Mouse (Mus musculus) megakaryocyte-erythroid progenitor cell, adult 5-6 weeks (primary cell): ENCODE data around the gene Apbb2. TPM values are rescaled to one million over a fixed set of nuclear protein-coding genes. Genes with fewer than 3 reads are reported as not detected.
A peak's percentile ranks its signal among the peaks of the same experiment; 100 is the strongest.
"Not testable (repeated sequence)": the region's sequence is repeated elsewhere in the genome, so short reads cannot be mapped to it uniquely, and the experiment has no call there.

Source experiments
- ATAC-seq: replicated peaks from 2 replicates; pipeline ENCODE4 v1.8.0; 2016; ENCODE audit warnings: mild to moderate bottlenecking, inconsistent platforms; ENCODE audit not compliant: severe bottlenecking, poor library complexity, low FRiP score, low TSS enrichment
- total RNA-seq, 2 experiments: library from RNA; stranded (forward) in 1 of 2; stranded (reverse) in 1 of 2; fragments of 200-1000, 215-1000 nt in 1 of 2; fragments of >200 nt in 1 of 2; fragmentation: Nextera tagmentation in 1 of 2; gene quantifications; 2 replicates each; pipeline ENCODE4 v1.2.3; 2014 to 2017

The Apbb2 gene
- total RNA-seq, 2 experiments from 2014 or later = 2.4 TPM; not detected in 1

DNA sequence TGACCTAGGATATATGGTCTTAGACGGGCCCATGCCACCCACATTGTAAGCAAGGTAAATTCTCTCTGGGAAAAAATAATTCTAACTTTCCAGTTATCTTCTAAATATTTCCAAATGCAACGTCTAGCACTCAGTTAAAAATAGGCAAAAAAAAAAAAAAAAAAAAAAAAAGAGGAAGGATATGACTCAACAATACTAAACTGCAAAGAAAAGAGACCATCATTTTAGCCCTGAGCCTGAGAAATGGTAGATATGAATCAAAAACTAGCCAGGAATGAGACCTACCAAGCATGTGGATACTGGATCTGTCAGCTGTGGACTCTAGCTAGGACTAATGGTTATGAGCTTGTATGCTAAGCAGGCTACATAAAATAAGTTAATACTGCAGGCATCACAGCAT is 338.9 kb downstream of the Apbb2 start:
- ATAC-seq = no peak

DNA sequence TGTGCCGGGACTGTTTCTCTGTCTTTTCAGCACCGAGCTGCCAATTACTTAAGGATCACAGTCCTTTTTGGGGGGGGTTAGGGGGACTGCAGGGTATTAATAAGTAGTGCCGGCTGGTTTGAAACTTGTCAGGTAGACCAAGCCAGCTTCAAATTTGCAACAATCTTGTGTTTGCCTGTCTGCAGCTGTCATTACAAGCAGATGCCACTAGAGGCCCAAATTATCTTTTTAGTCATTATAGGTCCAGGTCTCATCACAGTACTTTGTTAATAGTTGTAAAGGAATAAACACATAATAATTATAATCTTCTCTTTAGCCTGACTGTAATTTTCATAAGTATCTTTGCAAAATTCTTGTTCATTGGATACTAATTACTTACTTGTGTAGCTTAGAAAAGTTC is 344.2 kb downstream of the Apbb2 start:
- ATAC-seq = 0 out of 2 replicates have a peak, but pooled peaks have one; percentile 55

DNA sequence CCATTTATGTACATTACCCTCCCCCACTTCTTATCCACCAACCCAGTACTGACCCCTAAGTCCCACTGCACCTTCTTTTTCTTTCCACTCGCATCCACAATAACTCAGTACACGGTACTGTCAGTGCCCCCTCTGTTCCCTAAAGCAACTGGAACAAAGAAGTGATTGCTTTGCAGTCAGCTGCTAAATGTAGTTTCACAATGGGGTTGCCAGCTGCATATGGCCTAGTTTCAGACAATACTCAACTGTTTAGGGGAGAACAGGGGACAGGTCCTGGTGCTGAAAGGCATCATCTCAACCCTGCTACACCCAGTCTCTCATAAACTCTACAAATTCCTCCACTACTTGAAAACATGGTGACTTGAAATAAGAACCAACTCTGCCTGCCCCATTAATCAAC is 347.4 kb downstream of the Apbb2 start:
- no peak for ATAC-seq

DNA sequence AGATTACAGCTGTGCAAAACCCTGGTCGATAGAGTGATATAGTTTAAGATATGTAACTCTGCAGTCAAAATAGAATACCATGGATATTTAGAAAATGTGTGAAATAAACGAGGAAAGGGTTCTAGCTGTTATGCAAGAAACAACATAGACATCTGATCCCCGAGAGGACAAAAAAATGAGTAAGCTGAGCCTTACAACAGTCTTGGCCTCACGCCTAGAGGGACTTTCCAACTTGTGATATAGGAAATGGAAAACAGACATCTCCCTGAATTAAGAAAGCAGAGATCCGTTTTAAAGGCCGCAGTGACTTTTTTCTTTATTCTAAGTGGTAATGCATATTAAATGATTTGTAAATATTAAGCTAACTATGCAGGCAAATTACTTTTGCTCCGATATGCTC is 349.0 kb downstream of the Apbb2 start:
- ATAC-seq = no peak

DNA sequence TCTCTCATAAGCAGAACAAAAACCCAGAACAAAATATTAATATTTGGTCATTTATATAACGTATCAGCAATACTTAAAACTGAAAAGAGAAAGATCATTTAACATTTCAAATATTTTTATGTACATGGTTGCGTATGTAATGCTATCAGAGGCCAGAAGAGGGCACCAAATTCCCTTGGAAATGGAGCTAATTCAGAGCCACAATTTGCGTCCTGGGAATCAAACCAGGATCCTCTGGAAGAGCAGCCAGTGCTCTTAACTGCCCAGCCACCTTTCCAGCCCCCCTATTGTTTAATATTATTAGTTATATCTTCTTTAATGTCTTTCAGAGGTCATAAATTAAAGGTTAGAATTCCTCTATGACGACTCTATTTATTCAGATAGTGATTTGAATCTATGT is 355.2 kb downstream of the Apbb2 start:
- ATAC-seq = no peak

DNA sequence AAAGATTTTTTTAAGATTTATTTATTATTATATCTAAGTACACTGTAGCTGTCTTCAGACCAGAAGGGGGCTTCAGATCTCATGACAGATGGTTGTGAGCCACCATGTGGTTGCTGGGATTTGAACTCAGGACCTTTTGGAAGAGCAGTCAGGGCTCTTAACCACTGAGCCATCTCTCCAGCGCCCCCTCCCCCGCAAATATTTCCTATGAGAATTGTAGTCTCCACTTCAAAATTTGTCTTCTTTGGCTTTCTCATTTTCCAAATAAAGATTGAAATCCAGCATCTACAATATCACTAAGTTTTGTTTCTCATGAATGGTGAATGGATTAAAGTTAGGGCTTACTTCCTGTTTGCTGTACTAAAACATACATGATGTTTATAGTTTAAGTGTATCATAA is 356.1 kb downstream of the Apbb2 start:
- no peak for ATAC-seq

DNA sequence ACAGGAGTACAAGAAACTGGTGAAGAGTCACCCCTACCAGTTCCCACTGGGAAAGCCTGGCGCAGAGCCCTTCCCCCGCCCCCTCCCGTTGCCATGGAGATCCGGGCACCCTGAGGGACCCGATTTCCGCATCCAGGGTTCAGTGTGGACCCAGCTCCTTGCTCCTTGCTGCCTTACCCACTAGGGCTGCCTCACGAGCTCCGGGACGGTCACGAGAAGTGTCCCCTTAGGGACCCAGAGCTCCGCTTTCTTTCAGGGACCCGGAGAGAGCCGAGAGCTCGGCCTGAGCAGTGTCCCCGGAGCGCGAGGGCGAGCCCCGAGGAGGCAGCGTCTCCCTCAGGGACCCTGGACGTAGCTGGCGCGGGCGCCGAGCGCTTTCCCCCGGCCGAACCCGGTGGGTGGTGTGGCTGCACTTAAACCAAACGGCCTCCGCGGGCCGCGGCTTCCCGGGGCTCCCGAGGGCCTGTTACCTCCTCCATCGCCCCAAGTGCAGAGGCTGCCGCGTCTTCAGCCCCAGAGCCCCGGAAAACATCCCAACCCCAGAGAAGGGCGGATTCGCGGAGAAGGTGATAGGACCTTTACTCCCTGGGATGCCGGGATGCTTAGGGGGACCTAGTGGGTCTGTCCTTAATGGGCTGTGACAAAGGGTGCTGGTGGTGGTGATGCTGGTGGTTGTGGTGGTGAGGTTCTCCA is 358.7 kb downstream of the Apbb2 start, which contains the start of gene Nsun7:
TSS of gene Nsun7 (plus strand) at position 142 of the 693 bp plus-strand sequence.
- ATAC-seq = 0 out of 2 replicates have a peak, but pooled peaks have one; percentile 44

DNA sequence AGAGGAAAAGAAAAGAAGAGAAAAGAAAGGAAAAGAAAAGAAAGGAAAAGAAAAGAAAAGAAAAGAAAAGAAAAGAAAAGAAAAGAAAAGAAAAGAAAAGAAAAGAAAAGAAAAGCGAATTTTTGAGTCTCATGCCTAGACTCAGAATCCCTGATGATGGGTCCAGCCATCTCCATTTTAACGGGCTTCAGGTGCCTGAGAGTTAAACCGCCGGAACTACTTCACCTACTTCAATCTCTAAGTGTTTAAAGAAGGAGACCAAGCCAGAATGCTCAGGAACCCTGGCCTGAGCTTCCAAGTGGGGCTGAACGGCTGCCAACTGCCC is 359.2 kb downstream of the Apbb2 start:
- ATAC-seq = not testable (repeated sequence)

DNA sequence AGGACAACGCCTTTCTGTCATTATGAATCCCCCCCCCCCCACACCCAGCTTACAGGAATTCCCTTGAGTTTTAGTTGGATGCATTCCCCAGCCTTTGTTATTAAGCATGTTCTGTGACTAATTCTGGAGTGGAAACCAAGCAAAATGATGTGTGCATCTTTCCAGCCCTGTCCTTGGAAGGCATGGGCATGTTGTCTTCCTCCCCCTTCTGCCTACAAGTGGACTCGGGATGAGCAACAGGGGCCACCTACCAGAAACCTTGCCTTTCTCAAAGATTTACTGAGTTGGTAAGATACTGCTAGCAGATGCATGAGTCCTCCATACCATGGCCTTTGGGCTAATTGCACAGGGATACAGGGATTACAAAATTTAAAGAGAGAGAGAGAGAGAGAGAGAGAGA is 359.6 kb downstream of the Apbb2 start:
- ATAC-seq = no peak

DNA sequence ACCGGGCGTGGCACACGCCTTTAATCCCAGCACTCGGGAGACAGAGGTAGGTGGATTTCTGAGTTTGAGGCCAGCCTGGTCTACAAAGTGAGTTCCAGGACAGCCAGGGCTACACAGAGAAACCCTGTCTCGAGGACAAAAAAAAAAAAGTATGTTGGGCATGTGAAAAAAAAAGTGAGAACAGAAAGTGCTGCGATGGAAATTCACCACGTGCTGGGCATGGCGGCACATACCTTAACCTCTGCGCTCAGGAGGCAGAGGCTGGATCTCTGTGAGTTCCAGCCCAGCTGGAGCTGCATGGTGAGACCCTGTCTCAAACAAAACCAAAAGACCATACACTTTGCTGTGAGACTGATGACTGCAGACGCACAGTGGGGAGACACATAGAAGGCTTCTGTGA is 363.5 kb downstream of the Apbb2 start:
- no peak for ATAC-seq

DNA sequence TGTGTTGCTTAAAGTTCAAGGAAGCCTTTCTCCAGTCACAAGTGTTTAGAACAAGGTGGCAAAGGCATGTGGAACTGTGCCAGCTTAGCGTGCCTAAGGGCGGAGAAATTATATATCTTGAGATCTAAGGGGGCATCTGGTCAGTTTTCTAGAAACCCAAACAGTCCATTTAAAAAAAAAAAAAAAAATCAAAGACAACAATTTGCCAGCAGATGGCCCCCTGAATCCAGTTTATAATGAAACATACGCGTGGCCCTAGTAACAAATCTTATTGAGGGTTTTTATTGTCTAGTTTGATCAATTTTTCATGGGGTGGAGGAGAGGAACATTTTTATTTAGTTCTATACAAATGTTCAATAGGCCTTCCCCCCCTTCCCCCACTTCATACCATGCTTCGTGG is 365.4 kb downstream of the Apbb2 start:
- no peak for ATAC-seq

Other genes starting within 250 kb of the Apbb2 start
- 0.48 TPM in 1 of 2 replicates, not detected in the other for gene Uchl1, start 57.3 kb upstream of the Apbb2 start, total RNA-seq (2014; fragmentation: Nextera tagmentation)
- 1.4 TPM in 1 of 2 replicates, not detected in the other for gene Uchl1, start 57.3 kb upstream of the Apbb2 start, total RNA-seq (2017)
- gene Limch1, start 127.0 kb upstream of the Apbb2 start, total RNA-seq (2014; fragmentation: Nextera tagmentation) = not detected in 2 replicates
- not detected in 2 replicates for gene Limch1, start 127.0 kb upstream of the Apbb2 start, total RNA-seq (2017)